Mouse (Mus musculus): Measurements from ENCODE around the gene Ticrr. TPM values are rescaled to one million over a fixed set of nuclear protein-coding genes. Genes with fewer than 3 reads are reported as not detected.
A peak's percentile ranks its signal among the peaks of the same experiment; 100 is the strongest.

The Ticrr gene
- polyA plus RNA-seq (2016; fragmentation: Nextera tagmentation; extraction: Ambion mirVana), result 9.2 and 15.5 TPM in 2 replicates

- Histone ChIP-seq H3K27me3 (ENCODE audit: insufficient read depth, poor library complexity, severe bottlenecking) (no peaks in the 10 kb centered on the region), H3K4me1 (peaks cover 17% of the 10 kb centered on the region), H3K4me3 (peak within 1 kb of the TSS; percentile 92), H3K36me3 (no peaks in the 10 kb centered on the region), H3K27ac (peak within 1 kb of the TSS; percentile 91), H3K9me3 (no peaks in the 10 kb centered on the region)
- WGBS, result under 1% methylated on average over 39 of the region's 39 CpGs
- DNase-seq (ENCODE audit: low spot score), result peak; percentile 99
Observed at GRCm38 (mm10) chr7:79659578-79660290, at the start of gene Ticrr. TSS of gene Ticrr (plus strand) at chr7:79660196.

- WGBS, result 58% methylated on average over 9 of the region's 9 CpGs
- Histone ChIP-seq H3K4me1 (peaks cover 11% of the 10 kb centered on the region), H3K4me3 (no peak overlapping the region), H3K9me3 (no peaks in the 10 kb centered on the region), H3K27me3 (ENCODE audit: insufficient read depth, poor library complexity, severe bottlenecking) (peaks cover 100% of the 10 kb centered on the region), H3K36me3 (no peaks in the 10 kb centered on the region), H3K27ac (no peak overlapping the region)
- DNase-seq (ENCODE audit: low spot score), result no peak
Observed at GRCm38 (mm10) chr7:79611901-79612300, 48.1 kb upstream of the Ticrr start.

DNA sequence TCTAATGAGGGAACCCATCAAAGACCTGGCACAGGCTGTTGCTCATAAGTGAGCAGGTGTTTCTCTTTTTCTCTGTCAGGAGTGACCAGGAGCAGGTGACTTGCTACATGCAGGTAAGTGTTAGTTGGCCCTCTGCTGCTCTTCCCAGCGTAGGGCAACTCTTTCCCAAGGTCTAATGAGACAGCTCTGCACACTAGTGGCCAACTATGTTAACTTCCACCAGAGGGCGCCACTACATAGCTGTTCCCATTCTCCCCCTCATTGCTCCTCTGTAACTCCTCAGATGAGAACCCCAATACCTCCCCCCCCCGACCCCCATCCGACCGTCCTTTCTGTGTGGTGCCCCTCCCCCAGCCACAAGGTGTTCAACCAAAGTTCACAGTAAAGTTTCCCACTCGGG is 47.2 kb upstream of the Ticrr start:
- 14% methylated on average over 6 of the region's 6 CpGs for WGBS
- Histone ChIP-seq H3K4me3 (no peak overlapping the region), H3K27me3 (ENCODE audit: insufficient read depth, poor library complexity, severe bottlenecking) (peaks cover 100% of the 10 kb centered on the region), H3K9me3 (no peaks in the 10 kb centered on the region), H3K36me3 (no peaks in the 10 kb centered on the region), H3K4me1 (peaks cover 7% of the 10 kb centered on the region), H3K27ac (no peak overlapping the region)
- no peak for DNase-seq (ENCODE audit: low spot score)

- Histone ChIP-seq H3K4me1 (peaks cover 6% of the 10 kb centered on the region), H3K36me3 (no peaks in the 10 kb centered on the region), H3K4me3 (no peak overlapping the region), H3K9me3 (no peaks in the 10 kb centered on the region), H3K27ac (no peak overlapping the region), H3K27me3 (ENCODE audit: insufficient read depth, poor library complexity, severe bottlenecking) (peaks cover 100% of the 10 kb centered on the region)
- no peak for DNase-seq (ENCODE audit: low spot score)
- WGBS, result 56% methylated on average over 11 of the region's 11 CpGs
Observed at GRCm38 (mm10) chr7:79613314-79613713, 46.7 kb upstream of the Ticrr start.

DNA sequence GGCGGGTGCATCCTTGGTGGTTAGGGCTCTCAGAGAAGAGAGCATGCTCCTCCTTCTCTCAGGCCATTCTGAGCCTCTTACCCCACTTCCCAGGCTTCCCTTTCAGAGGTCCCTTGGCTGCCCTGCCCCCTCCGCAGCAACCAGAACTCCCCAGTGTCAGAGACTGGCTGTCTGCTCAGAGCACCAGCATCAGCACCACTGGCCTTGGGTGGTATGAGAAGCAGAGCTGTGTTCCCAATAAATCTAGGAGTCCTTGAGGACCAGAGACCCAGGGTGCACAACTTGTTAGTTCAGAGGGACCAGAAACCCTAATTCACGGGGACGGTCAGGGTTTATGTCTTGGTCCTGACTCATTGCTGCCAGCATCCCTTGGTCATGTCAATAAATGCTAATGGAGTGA is 45.0 kb upstream of the Ticrr start:
- WGBS, result 66% methylated on average over 4 of the region's 4 CpGs
- H3K4me3 ChIP-seq, result no peak overlapping the region
- H3K36me3 ChIP-seq, result no peaks in the 10 kb centered on the region
- DNase-seq (ENCODE audit: low spot score), result no peak
- no peak overlapping the region for H3K27ac ChIP-seq
- no peaks in the 10 kb centered on the region for H3K9me3 ChIP-seq
- peaks cover 6% of the 10 kb centered on the region for H3K4me1 ChIP-seq
- H3K27me3 ChIP-seq (ENCODE audit: insufficient read depth, poor library complexity, severe bottlenecking), result peaks cover 100% of the 10 kb centered on the region

GRCm38 (mm10) chr7:79615941-79616340 is 44.1 kb upstream of the Ticrr start:
- Histone ChIP-seq H3K36me3 (no peaks in the 10 kb centered on the region), H3K9me3 (no peaks in the 10 kb centered on the region), H3K27me3 (ENCODE audit: insufficient read depth, poor library complexity, severe bottlenecking) (peaks cover 91% of the 10 kb centered on the region), H3K4me1 (peaks cover 6% of the 10 kb centered on the region), H3K27ac (no peak overlapping the region), H3K4me3 (no peak overlapping the region)
- no peak for DNase-seq (ENCODE audit: low spot score)
- WGBS, result 56% methylated on average over 1 of the region's 1 CpGs

DNA sequence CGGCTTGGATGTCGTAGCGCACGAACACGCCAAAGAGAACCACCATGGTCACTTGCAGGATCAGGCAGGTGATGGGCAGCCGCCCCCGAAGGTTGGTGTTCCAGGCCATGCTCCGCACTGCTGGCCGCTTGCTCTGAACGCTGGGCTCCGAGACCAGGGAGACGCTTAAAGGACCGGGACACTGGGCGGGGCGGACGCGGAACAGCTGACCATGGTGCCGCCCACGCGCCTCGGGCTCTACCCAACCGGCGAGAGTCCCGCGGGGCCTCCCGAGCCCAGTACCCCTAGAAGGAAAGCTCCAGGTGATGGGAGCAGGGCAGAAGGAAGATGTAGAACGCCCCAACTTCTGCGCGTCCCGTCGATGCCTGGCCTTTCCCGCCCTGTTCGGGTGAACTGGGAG is 42.6 kb upstream of the Ticrr start, which contains the start of gene Rhcg:
TSS of gene Rhcg (minus strand) at position 240 of the 400 bp plus-strand sequence.
- H3K27me3 ChIP-seq (ENCODE audit: insufficient read depth, poor library complexity, severe bottlenecking), result peaks cover 76% of the 10 kb centered on the region
- peak within 1 kb of the TSS; percentile 42 for H3K4me3 ChIP-seq
- no peaks in the 10 kb centered on the region for H3K36me3 ChIP-seq
- no peaks in the 10 kb centered on the region for H3K9me3 ChIP-seq
- peaks cover 6% of the 10 kb centered on the region for H3K4me1 ChIP-seq
- no peak for DNase-seq (ENCODE audit: low spot score)
- 9% methylated on average over 33 of the region's 33 CpGs for WGBS
- H3K27ac ChIP-seq, result no peak within 1 kb of the TSS

- H3K36me3 ChIP-seq, result no peaks in the 10 kb centered on the region
- H3K27ac ChIP-seq, result no peak overlapping the region
- H3K9me3 ChIP-seq, result no peaks in the 10 kb centered on the region
- no peak overlapping the region for H3K4me3 ChIP-seq
- peaks cover 55% of the 10 kb centered on the region for H3K27me3 ChIP-seq (ENCODE audit: insufficient read depth, poor library complexity, severe bottlenecking)
- WGBS, result 63% methylated on average over 4 of the region's 4 CpGs
- H3K4me1 ChIP-seq, result peaks cover 6% of the 10 kb centered on the region
- no peak for DNase-seq (ENCODE audit: low spot score)
Observed at GRCm38 (mm10) chr7:79619493-79619892, 40.5 kb upstream of the Ticrr start.

DNA sequence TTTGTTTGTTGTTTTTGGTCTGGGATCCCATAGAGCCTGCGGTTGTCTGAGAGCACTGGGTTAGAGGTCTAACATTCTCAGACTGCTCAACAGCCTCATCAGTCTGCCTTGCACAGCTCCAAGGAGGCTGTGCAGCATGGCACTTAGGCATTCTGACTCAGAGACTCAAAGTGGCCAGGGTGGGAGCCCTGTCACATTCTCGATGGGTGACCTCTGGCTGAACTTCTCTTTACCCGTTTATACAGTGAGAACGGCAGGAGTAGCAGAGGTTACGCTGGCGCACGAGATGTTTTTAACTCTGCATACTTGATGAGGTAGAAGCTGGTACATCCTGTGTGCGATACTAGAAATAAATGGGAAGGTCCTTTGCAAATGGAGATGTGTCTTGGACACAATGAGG is 36.9 kb upstream of the Ticrr start:
- WGBS, result 67% methylated on average over 8 of the region's 8 CpGs

DNA sequence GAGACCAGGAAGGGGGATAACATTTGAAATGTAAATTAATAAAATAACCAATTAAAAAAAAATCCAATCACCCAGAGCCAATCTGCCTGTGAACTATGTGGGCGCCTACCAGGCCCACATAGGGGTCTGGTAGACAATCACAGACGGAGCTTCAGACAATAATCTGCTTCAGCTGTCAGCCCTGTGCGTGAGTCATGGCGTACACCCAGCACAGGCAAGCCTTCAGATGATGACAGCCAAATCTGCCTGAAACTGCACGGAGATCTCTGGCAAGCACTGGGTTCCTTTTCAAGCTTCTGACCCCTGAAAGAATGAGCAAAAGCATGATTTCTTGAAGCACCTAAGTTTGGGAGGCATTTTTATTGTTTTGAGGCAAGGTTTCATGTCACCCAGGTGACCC is 33.8 kb upstream of the Ticrr start:
- H3K9me3 ChIP-seq, result no peaks in the 10 kb centered on the region
- 65% methylated on average over 5 of the region's 5 CpGs for WGBS
- DNase-seq (ENCODE audit: low spot score), result no peak
- H3K27ac ChIP-seq, result no peak overlapping the region
- no peaks in the 10 kb centered on the region for H3K4me1 ChIP-seq
- H3K36me3 ChIP-seq, result no peaks in the 10 kb centered on the region
- H3K4me3 ChIP-seq, result no peak overlapping the region
- peaks cover 6% of the 10 kb centered on the region for H3K27me3 ChIP-seq (ENCODE audit: insufficient read depth, poor library complexity, severe bottlenecking)

More for the DNA sequence above, 36.9 kb upstream of the Ticrr start:
- H3K36me3 ChIP-seq, result no peaks in the 10 kb centered on the region
- H3K27me3 ChIP-seq (ENCODE audit: insufficient read depth, poor library complexity, severe bottlenecking), result peaks cover 19% of the 10 kb centered on the region
- no peaks in the 10 kb centered on the region for H3K9me3 ChIP-seq
- H3K4me1 ChIP-seq, result no peaks in the 10 kb centered on the region
- no peak for DNase-seq (ENCODE audit: low spot score)
- no peak overlapping the region for H3K27ac ChIP-seq
- no peak overlapping the region for H3K4me3 ChIP-seq

DNA sequence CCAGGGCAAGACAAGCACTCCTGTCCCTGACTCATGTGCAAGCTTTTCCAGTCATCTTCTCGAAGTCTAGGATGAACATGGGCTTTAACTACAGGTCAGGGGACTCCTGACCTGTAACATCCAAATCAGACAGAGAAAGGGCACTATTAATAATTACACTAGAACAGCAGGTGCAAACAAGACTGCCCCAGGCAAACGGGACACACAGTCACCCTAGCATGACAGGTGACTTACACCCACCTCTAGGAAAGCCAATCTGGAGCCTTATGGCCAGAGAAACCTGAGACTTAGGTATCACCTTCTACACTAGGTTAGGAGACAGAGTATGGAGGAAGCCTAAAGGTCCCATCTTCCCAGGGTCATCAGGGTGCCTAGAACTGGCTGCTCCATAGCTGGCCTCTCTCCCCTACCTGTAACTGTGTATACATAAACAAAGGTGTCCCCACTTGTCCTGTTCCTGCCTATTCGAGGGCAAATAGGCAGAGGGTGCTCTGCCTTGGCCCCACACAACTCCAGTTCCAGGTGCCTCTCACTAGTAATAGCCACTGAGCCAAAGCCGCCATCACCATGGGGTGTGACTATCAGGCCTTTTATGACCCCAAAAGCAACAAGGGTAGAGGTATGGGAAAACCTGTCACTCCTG is 31.6 kb upstream of the Ticrr start:
- Histone ChIP-seq H3K4me1 (no peaks in the 10 kb centered on the region), H3K4me3 (no peak overlapping the region), H3K9me3 (no peaks in the 10 kb centered on the region), H3K27me3 (ENCODE audit: insufficient read depth, poor library complexity, severe bottlenecking) (peaks cover 23% of the 10 kb centered on the region), H3K27ac (no peak overlapping the region), H3K36me3 (no peaks in the 10 kb centered on the region)
- DNase-seq (ENCODE audit: low spot score), result no peak
- 67% methylated on average over 4 of the region's 4 CpGs for WGBS

GRCm38 (mm10) chr7:79631773-79632348 is 28.1 kb upstream of the Ticrr start:
- H3K27ac ChIP-seq, result no peak overlapping the region
- H3K4me3 ChIP-seq, result no peak overlapping the region
- H3K36me3 ChIP-seq, result no peaks in the 10 kb centered on the region
- 28% methylated on average over 13 of the region's 13 CpGs for WGBS
- no peaks in the 10 kb centered on the region for H3K9me3 ChIP-seq
- H3K27me3 ChIP-seq (ENCODE audit: insufficient read depth, poor library complexity, severe bottlenecking), result peaks cover 31% of the 10 kb centered on the region
- DNase-seq (ENCODE audit: low spot score), result no peak
- H3K4me1 ChIP-seq, result no peaks in the 10 kb centered on the region

DNA sequence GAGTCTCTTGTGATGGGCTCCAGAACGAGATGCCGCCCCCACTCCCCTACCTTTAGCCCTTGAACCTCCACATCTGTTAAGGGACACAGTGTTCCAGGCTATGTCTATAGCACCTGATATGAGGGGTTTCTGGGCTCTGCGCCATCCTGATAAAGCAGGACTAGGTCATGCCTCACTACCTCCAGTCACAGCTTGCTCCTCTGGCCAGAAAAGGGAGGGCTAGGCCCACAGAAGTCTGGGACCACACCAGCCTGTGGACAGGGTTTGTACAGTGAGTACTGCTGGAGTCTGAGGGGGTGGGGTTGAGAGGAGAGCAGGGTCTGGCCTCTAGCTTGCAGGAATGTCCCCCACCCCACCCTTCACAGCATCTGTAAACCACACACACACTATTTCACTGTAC is 12.8 kb upstream of the Ticrr start:
- Histone ChIP-seq H3K27me3 (ENCODE audit: insufficient read depth, poor library complexity, severe bottlenecking) (peaks cover 4% of the 10 kb centered on the region), H3K4me3 (no peak overlapping the region), H3K4me1 (no peaks in the 10 kb centered on the region), H3K9me3 (no peaks in the 10 kb centered on the region), H3K27ac (no peak overlapping the region), H3K36me3 (no peaks in the 10 kb centered on the region)
- 80% methylated on average over 3 of the region's 3 CpGs for WGBS
- DNase-seq (ENCODE audit: low spot score), result no peak
